Mouse (Mus musculus): ENCODE measurements around the gene Dpp10. TPM values are rescaled to one million over a fixed set of nuclear protein-coding genes. Genes with fewer than 3 reads are reported as not detected.

Dpp10 gene
- total and polyA plus RNA-seq, 2 experiments from 2014 or later = 29.9 to 76.7 TPM

DNA sequence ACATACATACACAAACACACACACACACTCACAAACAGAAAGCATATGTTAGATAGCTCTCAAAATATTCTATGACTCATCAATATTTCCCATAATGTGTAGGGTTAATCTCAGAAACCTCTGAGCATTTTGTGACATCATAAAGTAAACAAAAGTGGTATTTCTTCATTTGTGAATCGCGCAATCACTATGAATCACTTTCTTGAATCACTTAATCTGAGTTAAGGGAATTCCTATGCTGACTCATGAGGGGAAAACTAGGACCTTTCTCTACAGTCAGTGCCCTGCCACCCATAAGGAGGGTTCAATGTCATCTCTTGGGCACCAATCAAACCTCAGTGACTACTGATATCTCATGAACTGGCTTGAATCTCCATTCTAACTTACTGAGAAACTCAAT, 465.2 kb downstream of the Dpp10 start:
- no peak overlapping the region for H3K27ac ChIP-seq (ENCODE audit: low read depth, low read length)
- no peaks in the 10 kb centered on the region for H3K9me3 ChIP-seq (ENCODE audit: low read length)
- WGBS = 93% methylated on average over 2 of the region's 2 CpGs
- ATAC-seq (ENCODE audit: low FRiP score) (no peak), DNase-seq (ENCODE audit: low spot score) (no peak)
- H3K27me3 ChIP-seq (ENCODE audit: insufficient read depth, low read length) = no peaks in the 10 kb centered on the region
- H3K36me3 ChIP-seq (ENCODE audit: insufficient read depth, low read length) = no peaks in the 10 kb centered on the region; the same call in 1 of the 2 replicates
- TF ChIP-seq CTCF (IDR thresholded peaks at IDR 0.05) = no peak
- no peak overlapping the region for H3K9ac ChIP-seq (replicated peaks; ENCODE audit: low read length, poor library complexity, severe bottlenecking)
- no peaks in the 10 kb centered on the region for H3K4me1 ChIP-seq (ENCODE audit: insufficient read depth, low read length)
- no peak overlapping the region for H3K4me2 ChIP-seq (ENCODE audit: low read depth, low read length, poor library complexity, severe bottlenecking)
- H3K4me3 ChIP-seq (ENCODE audit: low read depth, low read length) = no peak overlapping the region

DNA sequence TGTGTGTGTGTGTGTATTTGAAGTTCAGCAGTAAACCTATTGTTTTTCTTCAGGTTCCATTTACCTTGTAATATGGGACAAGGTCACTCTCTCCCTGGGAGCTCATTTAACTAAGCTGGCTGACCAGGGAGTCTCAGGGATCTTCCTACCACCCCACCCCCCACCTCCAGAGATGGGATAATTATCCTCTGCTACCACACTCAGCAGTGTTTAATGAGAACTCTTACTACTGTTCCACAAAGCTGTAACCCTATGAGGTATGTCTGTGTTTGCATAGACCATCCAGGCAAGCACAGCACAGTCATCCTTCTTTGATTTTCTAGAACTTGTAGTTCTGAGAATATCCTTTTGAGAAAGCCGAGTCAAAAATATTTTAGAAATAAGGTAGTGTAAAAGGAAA, 471.6 kb downstream of the Dpp10 start:
- Histone ChIP-seq H3K4me2 (ENCODE audit: low read depth, low read length, poor library complexity, severe bottlenecking) (no peak overlapping the region), H3K4me1 (ENCODE audit: insufficient read depth, low read length) (no peaks in the 10 kb centered on the region), H3K9ac (replicated peaks; ENCODE audit: low read length, poor library complexity, severe bottlenecking) (no peak overlapping the region), H3K36me3 (ENCODE audit: insufficient read depth, low read length) (no peaks in the 10 kb centered on the region), H3K4me3 (ENCODE audit: low read depth, low read length) (no peak overlapping the region), H3K9me3 (ENCODE audit: low read length) (no peaks in the 10 kb centered on the region), H3K27me3 (ENCODE audit: insufficient read depth, low read length) (no peaks in the 10 kb centered on the region), H3K27ac (ENCODE audit: low read depth, low read length) (no peak overlapping the region)
- ATAC-seq (ENCODE audit: low FRiP score) = no peak
- 85% methylated on average over 1 of the region's 1 CpGs for WGBS
- DNase-seq (ENCODE audit: low spot score) = no peak
- TF ChIP-seq CTCF (IDR thresholded peaks at IDR 0.05) = no peak

DNA sequence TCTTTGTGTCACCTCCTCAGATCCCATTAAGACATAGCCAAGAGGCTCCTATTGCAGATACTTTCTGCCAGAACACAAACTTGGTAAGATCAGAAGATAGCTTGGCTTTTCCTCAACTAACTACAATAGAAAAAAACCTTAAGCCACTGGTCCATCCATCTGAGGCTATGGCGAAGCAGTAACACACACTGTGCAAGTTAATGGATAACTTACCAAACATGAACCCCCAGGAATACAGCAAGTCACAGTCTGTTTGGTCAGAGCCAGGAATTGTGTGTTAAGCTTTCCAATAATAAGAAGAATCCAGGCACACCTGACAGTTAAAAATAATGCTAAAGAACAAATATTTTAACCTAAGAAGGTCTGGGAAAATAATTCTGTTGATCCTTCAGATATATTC, 502.9 kb downstream of the Dpp10 start:
- Histone ChIP-seq H3K4me1 (ENCODE audit: insufficient read depth, low read length) (no peaks in the 10 kb centered on the region), H3K36me3 (ENCODE audit: insufficient read depth, low read length) (no peaks in the 10 kb centered on the region), H3K27ac (ENCODE audit: low read depth, low read length) (no peak overlapping the region), H3K9ac (replicated peaks; ENCODE audit: low read length, poor library complexity, severe bottlenecking) (no peak overlapping the region), H3K9me3 (ENCODE audit: low read length) (no peaks in the 10 kb centered on the region), H3K27me3 (ENCODE audit: insufficient read depth, low read length) (no peaks in the 10 kb centered on the region), H3K4me2 (ENCODE audit: low read depth, low read length, poor library complexity, severe bottlenecking) (no peak overlapping the region), H3K4me3 (ENCODE audit: low read depth, low read length) (no peak overlapping the region)
- no peak for DNase-seq (ENCODE audit: low spot score)
- WGBS = 94% methylated on average over 1 of the region's 1 CpGs
- no peak for ATAC-seq (ENCODE audit: low FRiP score)
- no peak for TF ChIP-seq CTCF (IDR thresholded peaks at IDR 0.05)

DNA sequence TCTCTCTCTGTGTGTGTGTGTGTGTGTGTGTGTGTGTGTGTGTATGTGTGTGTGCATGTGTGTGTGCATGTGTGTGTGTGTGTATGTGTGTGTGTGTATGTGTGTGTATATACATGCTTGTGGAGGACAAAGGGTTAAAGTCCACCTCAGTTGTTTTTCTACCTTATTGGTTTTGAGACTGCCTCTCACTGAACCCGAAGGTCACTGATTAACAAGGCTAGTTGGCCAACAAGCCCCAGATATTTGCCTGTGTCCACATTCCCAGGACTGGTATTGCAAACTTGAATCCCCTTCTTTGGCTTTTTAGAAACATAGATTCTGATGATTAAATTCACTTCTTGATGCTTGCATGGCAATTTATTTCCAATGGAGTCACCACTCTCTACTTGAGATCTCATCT, 577.6 kb downstream of the Dpp10 start:
- no peaks in the 10 kb centered on the region for H3K36me3 ChIP-seq (ENCODE audit: insufficient read depth, low read length)
- H3K9ac ChIP-seq (replicated peaks; ENCODE audit: low read length, poor library complexity, severe bottlenecking) = no peak overlapping the region
- no peak overlapping the region for H3K4me2 ChIP-seq (ENCODE audit: low read depth, low read length, poor library complexity, severe bottlenecking)
- H3K4me3 ChIP-seq (ENCODE audit: low read depth, low read length) = no peak overlapping the region
- no peaks in the 10 kb centered on the region for H3K27me3 ChIP-seq (ENCODE audit: insufficient read depth, low read length)
- no peaks in the 10 kb centered on the region for H3K4me1 ChIP-seq (ENCODE audit: insufficient read depth, low read length)
- no peak overlapping the region for H3K27ac ChIP-seq (ENCODE audit: low read depth, low read length)
- H3K9me3 ChIP-seq (ENCODE audit: low read length) = no peaks in the 10 kb centered on the region
- ATAC-seq (ENCODE audit: low FRiP score) (no peak), DNase-seq (ENCODE audit: low spot score) (no peak)
- no peak for TF ChIP-seq CTCF (IDR thresholded peaks at IDR 0.05)
- WGBS = 58% methylated on average over 1 of the region's 1 CpGs

DNA sequence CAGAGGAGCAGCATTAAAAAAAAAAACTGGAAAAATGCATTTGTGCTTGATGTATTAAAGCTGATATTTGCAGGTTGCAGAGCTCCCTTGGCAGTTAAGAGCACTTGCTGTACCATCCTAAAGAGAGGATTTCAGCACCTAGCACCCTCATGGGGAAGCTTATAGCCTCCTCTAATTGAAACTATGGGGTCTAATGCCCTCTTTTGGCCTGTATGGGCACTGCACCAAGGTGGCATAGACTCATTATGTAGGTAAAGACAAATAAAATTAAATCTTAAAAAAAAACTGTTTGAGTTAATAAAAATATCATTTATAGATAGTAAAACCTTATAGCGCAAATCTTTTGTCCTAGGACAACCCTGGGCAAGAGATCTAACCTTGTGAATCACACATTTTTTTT, 631.2 kb downstream of the Dpp10 start:
- WGBS = 52% methylated on average over 1 of the region's 1 CpGs
- no peak for DNase-seq (ENCODE audit: low spot score)
- no peaks in the 10 kb centered on the region for H3K4me1 ChIP-seq (ENCODE audit: insufficient read depth, low read length)

DNA sequence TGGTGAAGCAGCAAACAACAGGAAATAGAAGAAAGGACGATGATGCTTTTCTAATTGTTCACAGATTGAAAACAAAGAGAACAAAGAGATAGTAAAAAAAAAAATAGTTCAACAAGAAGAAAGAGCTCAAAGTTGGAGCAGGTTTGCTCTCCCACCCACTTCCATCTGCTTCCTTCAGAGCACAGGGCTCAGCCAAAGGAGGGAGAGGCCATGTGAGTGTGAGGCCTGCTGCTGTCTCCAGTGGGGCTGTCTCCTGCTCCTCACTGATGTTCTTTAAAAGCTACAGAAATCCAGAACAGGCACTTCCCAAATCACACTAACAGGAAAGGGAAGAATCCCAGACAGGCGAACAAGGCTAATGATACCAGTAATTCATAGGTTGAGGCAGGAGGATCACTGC, 694.1 kb downstream of the Dpp10 start:
- no peak for DNase-seq (ENCODE audit: low spot score)
- ATAC-seq (ENCODE audit: low FRiP score) = no peak
- WGBS = 73% methylated on average over 2 of the region's 2 CpGs
- Histone ChIP-seq H3K4me3 (ENCODE audit: low read depth, low read length) (no peak overlapping the region), H3K36me3 (ENCODE audit: insufficient read depth, low read length) (no peaks in the 10 kb centered on the region), H3K27me3 (ENCODE audit: insufficient read depth, low read length) (no peaks in the 10 kb centered on the region), H3K9ac (replicated peaks; ENCODE audit: low read length, poor library complexity, severe bottlenecking) (no peak overlapping the region), H3K4me1 (ENCODE audit: insufficient read depth, low read length) (no peaks in the 10 kb centered on the region), H3K9me3 (ENCODE audit: low read length) (no peaks in the 10 kb centered on the region), H3K27ac (ENCODE audit: low read depth, low read length) (no peak overlapping the region), H3K4me2 (ENCODE audit: low read depth, low read length, poor library complexity, severe bottlenecking) (no peak overlapping the region)
- no peak for TF ChIP-seq CTCF (IDR thresholded peaks at IDR 0.05)

More for the DNA sequence above, 631.2 kb downstream of the Dpp10 start:
- no peak overlapping the region for H3K9ac ChIP-seq (replicated peaks; ENCODE audit: low read length, poor library complexity, severe bottlenecking)
- no peak overlapping the region for H3K4me3 ChIP-seq (ENCODE audit: low read depth, low read length)
- ATAC-seq (ENCODE audit: low FRiP score) = no peak
- no peaks in the 10 kb centered on the region for H3K36me3 ChIP-seq (ENCODE audit: insufficient read depth, low read length)
- H3K27me3 ChIP-seq (ENCODE audit: insufficient read depth, low read length) = no peaks in the 10 kb centered on the region
- H3K9me3 ChIP-seq (ENCODE audit: low read length) = no peaks in the 10 kb centered on the region
- H3K27ac ChIP-seq (ENCODE audit: low read depth, low read length) = no peak overlapping the region
- TF ChIP-seq CTCF (IDR thresholded peaks at IDR 0.05) = peak; percentile 51
- no peak overlapping the region for H3K4me2 ChIP-seq (ENCODE audit: low read depth, low read length, poor library complexity, severe bottlenecking)

Data from midbrain, postnatal 0 days (tissue).